Mouse (Mus musculus) liver, adult 2 months (tissue): ENCODE data around the gene Tnfrsf1b.

Experiments
- CTCF ChIP-seq: fragments of 200-500 bp; IDR thresholded peaks from 2 replicates; pipeline ENCODE4 v1.5.1; 2011; ENCODE audit warnings: low read depth, low read length, control low read depth
- POLR2A ChIP-seq: fragments of 200-500 bp; IDR thresholded peaks from 2 replicates; pipeline ENCODE4 v1.6.1; 2011; ENCODE audit warnings: low read length, control low read depth; ENCODE audit not compliant: insufficient read depth; ENCODE audit errors: extremely low read depth

DNA sequence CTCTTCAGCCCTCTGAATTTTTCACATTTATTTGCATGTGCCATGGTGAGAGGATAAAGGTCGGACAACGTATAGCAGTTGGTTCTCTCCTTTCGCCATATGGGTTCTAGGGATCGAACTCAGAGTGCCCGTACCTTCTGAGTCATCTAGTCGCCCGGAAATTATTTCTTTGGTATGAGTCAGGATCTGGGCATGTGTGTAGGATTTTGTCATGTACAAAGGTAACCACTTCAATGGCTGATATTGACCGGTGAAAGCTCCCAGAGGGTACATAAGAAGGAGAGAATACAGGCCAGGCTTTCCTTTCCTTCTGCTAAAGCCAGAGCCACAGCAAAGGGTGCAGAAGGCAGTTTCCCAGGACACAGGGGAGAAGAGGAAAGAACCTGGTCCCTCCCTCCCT, 41.9 kb downstream of the Tnfrsf1b start:
- TF ChIP-seq CTCF: no peak
- no peak for TF ChIP-seq POLR2A
